In genomic region chr19:46662214-46662613, GRCm38 (mm10) we compare ENCODE assay signal across 28 mouse cellular contexts. TPM values are rescaled to one million over a fixed set of nuclear protein-coding genes. Genes with fewer than 3 reads are reported as not detected.
DNase-seq lines count a peak whose midpoint lies in the region; ATAC-seq and TF ChIP-seq lines count a peak whose summit lies in the region.
"Had no signal": no experiment of that assay in that cellular context is flagged by ENCODE, and none has a peak within 500 bp of the region (broad histone marks: within the 10 kb centered on the region; RNA-seq: fewer than 3 reads in every experiment).

No protein-coding gene starts in this region.

- TF ChIP-seq EP300 in liver, postnatal 0 days (IDR thresholded peaks at IDR 0.05; ENCODE audit: low read depth): peak; percentile 72

- intact Hi-C loops in gastrocnemius, adult 2 months (cut with DNase I): no loop called here

- H3K4me3 ChIP-seq in heart, embryonic 13.5 days: no peak overlapping the region
- H3K4me3 ChIP-seq in liver, postnatal 0 days (ENCODE audit: low read depth, low read length): no peak overlapping the region
- no peak overlapping the region for H3K4me3 ChIP-seq in gastrocnemius, adult 2 months
- H3K4me3 ChIP-seq: embryonic facial prominence, embryonic 15.5 days; erythroblast, embryonic 14.5 days; hindbrain, embryonic 13.5 days had no signal

- no peak for TF ChIP-seq CTCF in liver, postnatal 0 days (IDR thresholded peaks at IDR 0.05; ENCODE audit: low read depth)
- TF ChIP-seq CTCF in gastrocnemius, adult 2 months (IDR thresholded peaks at IDR 0.05): no peak

- H3K27ac ChIP-seq in heart, embryonic 13.5 days (replicated peaks): 0 out of 2 replicates have a peak overlapping the region, but pooled peaks have one; percentile 15
- peak overlapping the region; percentile 35; the same call in 1 of the 2 replicates for H3K27ac ChIP-seq in liver, postnatal 0 days (ENCODE audit: low read depth)
- no peak overlapping the region for H3K27ac ChIP-seq in gastrocnemius, adult 2 months
- H3K27ac ChIP-seq: embryonic facial prominence, embryonic 15.5 days; hindbrain, embryonic 13.5 days; hindbrain, postnatal 0 days had no signal

- no peak for DNase-seq in heart, postnatal 4 days
- peak; percentile 71 for DNase-seq in 416B (ENCODE audit: low read depth)
- peak; percentile 48 for DNase-seq in NIH3T3 (ENCODE audit: low read depth)
- peak; percentile 13 for DNase-seq in liver, postnatal 0 days
- no peak for DNase-seq in gastrocnemius, adult 2 months
- DNase-seq in gastrocnemius, adult 18-20 months (ENCODE audit: low spot score): no peak
- DNase-seq: adrenal gland, postnatal 36 days; B cell, adult 2 months; cerebellum, adult 2 months; cerebellum, postnatal 10 days; embryo, embryonic 11 days; gastrocnemius, postnatal 25 days; kidney, adult 11 months had no signal

- H3K9me3 ChIP-seq in heart, embryonic 13.5 days: no peaks in the 10 kb centered on the region
- H3K9me3 ChIP-seq in liver, postnatal 0 days (ENCODE audit: low read length): no peaks in the 10 kb centered on the region
- H3K9me3 ChIP-seq: embryonic facial prominence, embryonic 15.5 days; G1E; hindbrain, embryonic 13.5 days had no signal

- no peak overlapping the region for H3K9ac ChIP-seq in heart, embryonic 13.5 days
- no peak overlapping the region for H3K9ac ChIP-seq in liver, postnatal 0 days (replicated peaks)
- H3K9ac ChIP-seq: embryonic facial prominence, embryonic 15.5 days; hindbrain, embryonic 13.5 days had no signal

- peaks cover 12% of the 10 kb centered on the region for H3K36me3 ChIP-seq in heart, embryonic 13.5 days
- H3K36me3 ChIP-seq in liver, postnatal 0 days (replicated peaks; ENCODE audit: insufficient read depth, low read length): no peaks in the 10 kb centered on the region

- ATAC-seq in heart, embryonic 13.5 days (ENCODE audit: extremely low read depth, insufficient number of reproducible peaks, low FRiP score, low TSS enrichment): no peak
- peak; percentile 70 for ATAC-seq in liver, postnatal 0 days
- ATAC-seq: CD4-positive, CD25-positive, alpha-beta regulatory T cell, adult 4 months; forebrain, embryonic 16.5 days; hindbrain, postnatal 0 days had no signal

- no peaks in the 10 kb centered on the region for H3K27me3 ChIP-seq in heart, embryonic 13.5 days (replicated peaks)
- H3K27me3 ChIP-seq in liver, postnatal 0 days (ENCODE audit: insufficient read depth, low read length): no peaks in the 10 kb centered on the region
- H3K27me3 ChIP-seq: embryonic facial prominence, embryonic 15.5 days; hindbrain, embryonic 13.5 days had no signal

- H3K4me2 ChIP-seq in heart, embryonic 13.5 days: no peak overlapping the region
- no peak overlapping the region for H3K4me2 ChIP-seq in liver, postnatal 0 days (ENCODE audit: low read depth, low read length)
- H3K4me2 ChIP-seq: embryonic facial prominence, embryonic 15.5 days; heart, embryonic 11.5 days; hindbrain, embryonic 13.5 days had no signal

- 66% methylated on average over 8 of the region's 8 CpGs for WGBS in heart, embryonic 13.5 days
- 48% methylated on average over 8 of the region's 8 CpGs for WGBS in liver, postnatal 0 days (ENCODE audit: insufficient replicate concordance)

- H3K4me1 ChIP-seq in heart, embryonic 13.5 days: peaks cover 61% of the 10 kb centered on the region
- peaks cover 14% of the 10 kb centered on the region for H3K4me1 ChIP-seq in liver, postnatal 0 days (ENCODE audit: insufficient read depth)

RNA-seq across cellular contexts. Expression of gene Cyp17a1, which starts 10.8 kb away (rescaled TPM):
- 1.1 and 1.6 TPM in 2 replicates for polyA plus RNA-seq in heart, embryonic 13.5 days (2015; fragmentation: Nextera tagmentation; extraction: Ambion mirVana)
- under 1 TPM in 1 of 2 experiments, not detected in 1; 0.23 TPM for total RNA-seq in heart, postnatal 4 days (2021)
- polyA plus RNA-seq in liver, postnatal 0 days (2015; fragmentation: Nextera tagmentation; extraction: Ambion mirVana): 3.3 and 5.8 TPM in 2 replicates
- total RNA-seq in gastrocnemius, adult 2 months (2021): not detected
- not detected for total RNA-seq in gastrocnemius, adult 18-20 months (2021)
- total RNA-seq: gastrocnemius, postnatal 25 days; heart, adult 18-20 months; hematopoietic stem cell, adult 5-6 weeks; hindbrain, postnatal 0 days had no signal
- polyA plus RNA-seq: CD4-positive, CD25-positive, alpha-beta regulatory T cell, adult 4 months; embryonic facial prominence, embryonic 11.5 days; erythroblast, embryonic 14.5 days; forebrain, embryonic 11.5 days; frontal cortex, adult 2 months; G1E; hindbrain, embryonic 13.5 days; hindbrain, postnatal 0 days; intestine, embryonic 14.5 days had no signal

RNA-seq across cellular contexts. Expression of gene Borcs7, which starts 27.5 kb away (rescaled TPM):
- 17.4 and 17.6 TPM in 2 replicates for polyA plus RNA-seq in heart, embryonic 13.5 days (2015; fragmentation: Nextera tagmentation; extraction: Ambion mirVana)
- 10 to 100 TPM; 11.7 to 12.8 TPM for total RNA-seq in heart, postnatal 4 days (2021)
- polyA plus RNA-seq in liver, postnatal 0 days (2015; fragmentation: Nextera tagmentation; extraction: Ambion mirVana): 6.6 and 7.1 TPM in 2 replicates
- 10 to 100 TPM; 12.1 to 12.2 TPM for total RNA-seq in gastrocnemius, adult 2 months (2021)
- total RNA-seq in gastrocnemius, adult 18-20 months (2021): 10 to 100 TPM; 12.3 to 12.6 TPM

RNA-seq across cellular contexts. Expression of gene As3mt, which starts 45.0 kb away (rescaled TPM):
- 49.1 and 52.8 TPM in 2 replicates for polyA plus RNA-seq in heart, embryonic 13.5 days (2015; fragmentation: Nextera tagmentation; extraction: Ambion mirVana)
- total RNA-seq in heart, postnatal 4 days (2021): 10 to 100 TPM; 57.5 to 59.1 TPM
- 28.4 and 30.1 TPM in 2 replicates for polyA plus RNA-seq in liver, postnatal 0 days (2015; fragmentation: Nextera tagmentation; extraction: Ambion mirVana)
- total RNA-seq in gastrocnemius, adult 2 months (2021): 100 to 1,000 TPM in 1 of 2 experiments, 10 to 100 TPM in 1; 76.3 to 106 TPM
- total RNA-seq in gastrocnemius, adult 18-20 months (2021): 10 to 100 TPM; 89.3 to 93.6 TPM
- polyA plus RNA-seq: G1E had no signal

Comparison
In these comparisons a context has a peak if more than half of its experiments do, and no peak if none do; other contexts are left out.
1. DNase-seq: peak in 416B (single experiment), NIH3T3 (single experiment) and liver, postnatal 0 days (single experiment); none in heart, postnatal 4 days (single experiment), gastrocnemius, adult 2 months (single experiment) and gastrocnemius, adult 18-20 months (single experiment).